Mouse (Mus musculus) midbrain, embryonic 13.5 days (tissue): ENCODE data around the gene Cmklr1. TPM values are rescaled to one million over a fixed set of nuclear protein-coding genes. Genes with fewer than 3 reads are reported as not detected.
"Not testable (repeated sequence)": the region's sequence is repeated elsewhere in the genome, so short reads cannot be mapped to it uniquely, and the experiment has no call there.

Source experiments
- ATAC-seq: fragments of 200-750 bp; cut with Nextera tagmentation; 2 replicates; pipeline ENCODE4 v1.8.0; 2017; ENCODE audit warnings: mild to moderate bottlenecking, moderate TSS enrichment, moderate library complexity
- H3K27ac ChIP-seq: fragments of 300-500 bp; sonication (generic); 2 replicates; pipeline ENCODE4 v1.5.1; 2015; ENCODE audit warnings: inconsistent platforms, mild to moderate bottlenecking, moderate library complexity
- H3K27me3 ChIP-seq: fragments of 300-500 bp; sonication (generic); 2 replicates; pipeline ENCODE4 v1.6.1; 2015; ENCODE audit warnings: mild to moderate bottlenecking, inconsistent platforms
- H3K36me3 ChIP-seq: fragments of 300-500 bp; sonication (generic); 2 replicates; pipeline ENCODE4 v1.6.1; 2015; ENCODE audit warnings: mild to moderate bottlenecking, inconsistent platforms
- H3K4me1 ChIP-seq: fragments of 300-500 bp; sonication (generic); replicated peaks from 2 replicates; pipeline ENCODE4 v1.6.1; 2015; ENCODE audit warnings: inconsistent platforms
- H3K4me2 ChIP-seq: fragments of 300-500 bp; sonication (generic); replicated peaks from 2 replicates; pipeline ENCODE4 v1.6.1; 2015; ENCODE audit warnings: moderate library complexity, mild to moderate bottlenecking, inconsistent platforms
- H3K4me3 ChIP-seq: fragments of 300-500 bp; sonication (generic); replicated peaks from 2 replicates; pipeline ENCODE4 v1.5.1; 2015; ENCODE audit warnings: mild to moderate bottlenecking, inconsistent platforms
- H3K9ac ChIP-seq: fragments of 300-500 bp; sonication (generic); replicated peaks from 2 replicates; pipeline ENCODE4 v1.6.1; 2015; ENCODE audit warnings: mild to moderate bottlenecking, inconsistent platforms
- H3K9me3 ChIP-seq: fragments of 300-500 bp; sonication (generic); 2 replicates; pipeline ENCODE4 v1.6.1; 2016; ENCODE audit warnings: mild to moderate bottlenecking, inconsistent platforms
- WGBS: fragments of 180-500 bp; shearing (Covaris S2); methylation state at CpG from one replicate; pipeline ENCODE4 v1.1.7; 2015; 5-methylcytosine and 5-hydroxymethylcytosine counted together
- polyA plus RNA-seq: library from polyadenylated mRNA; unstranded; fragments of >200 nt; fragmentation: Nextera tagmentation; extraction: Ambion mirVana; gene quantifications from 2 replicates; pipeline ENCODE4 v1.2.1, GENCODE M21; 2015

The Cmklr1 gene
- polyA plus RNA-seq, 1 experiment from 2014 or later: 2.5 TPM

- no peak for ATAC-seq
- H3K9ac ChIP-seq: no peak overlapping the region
- no peak overlapping the region for H3K4me2 ChIP-seq
- peaks cover 21% of the 10 kb centered on the region for H3K4me1 ChIP-seq
- 71% methylated on average over 9 of the region's 9 CpGs for WGBS
- H3K27me3 ChIP-seq: no peaks in the 10 kb centered on the region
- no peaks in the 10 kb centered on the region for H3K9me3 ChIP-seq
- H3K36me3 ChIP-seq: no peaks in the 10 kb centered on the region
- H3K27ac ChIP-seq: no peak overlapping the region
- H3K4me3 ChIP-seq: no peak overlapping the region
Observed at GRCm38 (mm10) chr5:113596780-113597353, 53.4 kb downstream of the Cmklr1 start.

- Histone ChIP-seq H3K27me3 (no peaks in the 10 kb centered on the region), H3K4me1 (peaks cover 27% of the 10 kb centered on the region), H3K27ac (no peak overlapping the region), H3K36me3 (no peaks in the 10 kb centered on the region), H3K9ac (no peak overlapping the region), H3K4me3 (no peak overlapping the region), H3K4me2 (no peak overlapping the region), H3K9me3 (no peaks in the 10 kb centered on the region)
- WGBS: 81% methylated on average over 9 of the region's 9 CpGs
- no peak for ATAC-seq
Observed at GRCm38 (mm10) chr5:113596252-113596651, 54.0 kb downstream of the Cmklr1 start.

- Histone ChIP-seq H3K36me3 (no peaks in the 10 kb centered on the region), H3K4me1 (peaks cover 35% of the 10 kb centered on the region), H3K9ac (no peak overlapping the region), H3K27ac (no peak overlapping the region), H3K9me3 (no peaks in the 10 kb centered on the region), H3K4me3 (no peak overlapping the region), H3K27me3 (no peaks in the 10 kb centered on the region), H3K4me2 (no peak overlapping the region)
- 93% methylated on average over 6 of the region's 6 CpGs for WGBS
- ATAC-seq: no peak
Observed at GRCm38 (mm10) chr5:113593911-113594705, 56.1 kb downstream of the Cmklr1 start.

- peak; percentile 96 for ATAC-seq
- no peak overlapping the region for H3K9ac ChIP-seq
- no peak overlapping the region; the same call in 1 of the 2 replicates for H3K4me2 ChIP-seq
Observed at GRCm38 (mm10) chr5:113591751-113592230, 58.4 kb downstream of the Cmklr1 start.

GRCm38 (mm10) chr5:113591166-113591565 lies 59.1 kb downstream of the Cmklr1 start:
- Histone ChIP-seq H3K36me3 (no peaks in the 10 kb centered on the region), H3K4me3 (no peak overlapping the region), H3K27ac (peak overlapping the region; percentile 90), H3K4me1 (peaks cover 39% of the 10 kb centered on the region), H3K27me3 (no peaks in the 10 kb centered on the region), H3K9ac (no peak overlapping the region), H3K4me2 (no peak overlapping the region; the same call in 1 of the 2 replicates), H3K9me3 (no peaks in the 10 kb centered on the region)
- peak; percentile 15; the same call in 1 of the 2 replicates for ATAC-seq
- 14% methylated on average over 3 of the region's 3 CpGs for WGBS

More at GRCm38 (mm10) chr5:113591751-113592230, 58.4 kb downstream of the Cmklr1 start:
- Histone ChIP-seq H3K36me3 (no peaks in the 10 kb centered on the region), H3K9me3 (no peaks in the 10 kb centered on the region), H3K4me1 (peaks cover 39% of the 10 kb centered on the region), H3K27me3 (no peaks in the 10 kb centered on the region), H3K4me3 (no peak overlapping the region), H3K27ac (peak overlapping the region; percentile 90)
- 2% methylated on average over 6 of the region's 6 CpGs for WGBS

- WGBS: 82% methylated on average over 5 of the region's 5 CpGs
- Histone ChIP-seq H3K9me3 (no peaks in the 10 kb centered on the region), H3K4me3 (no peak overlapping the region), H3K9ac (no peak overlapping the region), H3K27ac (no peak overlapping the region), H3K4me2 (no peak overlapping the region), H3K27me3 (no peaks in the 10 kb centered on the region), H3K4me1 (peaks cover 39% of the 10 kb centered on the region), H3K36me3 (no peaks in the 10 kb centered on the region)
- ATAC-seq: no peak
Observed at GRCm38 (mm10) chr5:113590010-113590640, 60.1 kb downstream of the Cmklr1 start.

GRCm38 (mm10) chr5:113586458-113586849 lies 63.8 kb downstream of the Cmklr1 start:
- 50% methylated on average over 5 of the region's 5 CpGs for WGBS
- ATAC-seq, H3K36me3 ChIP-seq, H3K27ac ChIP-seq, H3K4me2 ChIP-seq, H3K27me3 ChIP-seq, H3K4me3 ChIP-seq, H3K9ac ChIP-seq, H3K9me3 ChIP-seq: not testable (repeated sequence)
- H3K4me1 ChIP-seq: peaks cover 14% of the 10 kb centered on the region

- not testable (repeated sequence) for H3K9ac ChIP-seq, H3K9me3 ChIP-seq, H3K27me3 ChIP-seq, H3K4me1 ChIP-seq, H3K4me2 ChIP-seq, H3K27ac ChIP-seq, ATAC-seq, H3K4me3 ChIP-seq, H3K36me3 ChIP-seq
- 80% methylated on average over 17 of the region's 17 CpGs for WGBS
Observed at GRCm38 (mm10) chr5:113585619-113586457, 64.4 kb downstream of the Cmklr1 start.

- Histone ChIP-seq H3K27ac (no peak overlapping the region), H3K4me2 (no peak overlapping the region), H3K9me3 (no peaks in the 10 kb centered on the region), H3K27me3 (no peaks in the 10 kb centered on the region), H3K4me3 (no peak overlapping the region), H3K9ac (no peak overlapping the region), H3K36me3 (no peaks in the 10 kb centered on the region), H3K4me1 (peaks cover 6% of the 10 kb centered on the region; the same call in 1 of the 2 replicates)
- WGBS: 59% methylated on average over 6 of the region's 6 CpGs
- ATAC-seq: no peak
Observed at GRCm38 (mm10) chr5:113584439-113584838, 65.8 kb downstream of the Cmklr1 start.

- Histone ChIP-seq H3K4me3 (no peak overlapping the region), H3K9me3 (no peaks in the 10 kb centered on the region), H3K4me2 (no peak overlapping the region), H3K36me3 (no peaks in the 10 kb centered on the region), H3K4me1 (peaks cover 8% of the 10 kb centered on the region), H3K27me3 (no peaks in the 10 kb centered on the region), H3K9ac (no peak overlapping the region), H3K27ac (no peak overlapping the region)
- WGBS: 82% methylated on average over 5 of the region's 5 CpGs
- ATAC-seq: no peak
Observed at GRCm38 (mm10) chr5:113583424-113584162, 66.6 kb downstream of the Cmklr1 start.

- no peak for ATAC-seq
Observed at GRCm38 (mm10) chr5:113580801-113581200, 69.4 kb downstream of the Cmklr1 start.

More at GRCm38 (mm10) chr5:113580801-113581200, 69.4 kb downstream of the Cmklr1 start:
- Histone ChIP-seq H3K9ac (no peak overlapping the region), H3K27me3 (no peaks in the 10 kb centered on the region), H3K4me1 (peaks cover 24% of the 10 kb centered on the region), H3K9me3 (no peaks in the 10 kb centered on the region), H3K36me3 (no peaks in the 10 kb centered on the region), H3K4me3 (no peak overlapping the region), H3K4me2 (no peak overlapping the region), H3K27ac (no peak overlapping the region)
- 61% methylated on average over 9 of the region's 9 CpGs for WGBS
